Mouse (Mus musculus): ENCODE data around the gene Spsb1.

GRCm38 (mm10) chr4:149968526-149968925 is 13.7 kb upstream of the Spsb1 start:
- no peak for TF ChIP-seq POLR2A (IDR thresholded peaks at IDR 0.05; ENCODE audit: insufficient read depth, low read depth, low read length)
- no peak for TF ChIP-seq CTCF (IDR thresholded peaks at IDR 0.05; ENCODE audit: insufficient read depth, low read depth, low read length)
